Mouse (Mus musculus): ENCODE data around the gene Bnc1. TPM values are rescaled to one million over a fixed set of nuclear protein-coding genes. Genes with fewer than 3 reads are reported as not detected.
A peak's percentile ranks its signal among the peaks of the same experiment; 100 is the strongest.

Gene Bnc1
- total RNA-seq (2015) (not detected in 2 replicates), total RNA-seq (2017) (not detected in 2 replicates)

- no peak for ATAC-seq (replicated peaks; ENCODE audit: poor library complexity)
Measured at GRCm38 (mm10) chr7:81992131-81993061, at the start of gene Bnc1. Gene Bnc1, minus strand, starts transcription at chr7:81992292.

- no peak for ATAC-seq (replicated peaks; ENCODE audit: poor library complexity)
Measured at GRCm38 (mm10) chr7:82033347-82033746, 41.3 kb upstream of the Bnc1 start.

- ATAC-seq (replicated peaks; ENCODE audit: poor library complexity) = no peak
Measured at GRCm38 (mm10) chr7:82029666-82030065, 37.6 kb upstream of the Bnc1 start.

- ATAC-seq (replicated peaks; ENCODE audit: poor library complexity) = 0 out of 2 replicates have a peak, but pooled peaks have one; percentile 20
Measured at GRCm38 (mm10) chr7:82025802-82026201, 33.7 kb upstream of the Bnc1 start.

- no peak for ATAC-seq (replicated peaks; ENCODE audit: poor library complexity)
Measured at GRCm38 (mm10) chr7:82023676-82024075, 31.6 kb upstream of the Bnc1 start.

- no peak for ATAC-seq (replicated peaks; ENCODE audit: poor library complexity)
Measured at GRCm38 (mm10) chr7:82022404-82022803, 30.3 kb upstream of the Bnc1 start.

GRCm38 (mm10) chr7:82018031-82018430, 25.9 kb upstream of the Bnc1 start:
- no peak for ATAC-seq (replicated peaks; ENCODE audit: poor library complexity)

GRCm38 (mm10) chr7:82016751-82017710, 24.9 kb upstream of the Bnc1 start:
- no peak for ATAC-seq (replicated peaks; ENCODE audit: poor library complexity)

GRCm38 (mm10) chr7:82012472-82012871, 20.4 kb upstream of the Bnc1 start:
- ATAC-seq (replicated peaks; ENCODE audit: poor library complexity) = no peak

GRCm38 (mm10) chr7:82011534-82012401, 19.7 kb upstream of the Bnc1 start:
- no peak for ATAC-seq (replicated peaks; ENCODE audit: poor library complexity)

- no peak for ATAC-seq (replicated peaks; ENCODE audit: poor library complexity)
Measured at GRCm38 (mm10) chr7:82007151-82007550, 15.1 kb upstream of the Bnc1 start.

GRCm38 (mm10) chr7:82004228-82004627, 12.1 kb upstream of the Bnc1 start:
- no peak for ATAC-seq (replicated peaks; ENCODE audit: poor library complexity)

- no peak for ATAC-seq (replicated peaks; ENCODE audit: poor library complexity)
Measured at GRCm38 (mm10) chr7:81999816-82000215, 7.7 kb upstream of the Bnc1 start.

- ATAC-seq (replicated peaks; ENCODE audit: poor library complexity) = no peak
Measured at GRCm38 (mm10) chr7:81999372-81999771, 7.3 kb upstream of the Bnc1 start.

GRCm38 (mm10) chr7:81995975-81996374, 3.9 kb upstream of the Bnc1 start:
- no peak for ATAC-seq (replicated peaks; ENCODE audit: poor library complexity)

GRCm38 (mm10) chr7:81995126-81995525, 3.0 kb upstream of the Bnc1 start:
- no peak for ATAC-seq (replicated peaks; ENCODE audit: poor library complexity)

- no peak for ATAC-seq (replicated peaks; ENCODE audit: poor library complexity)
Measured at GRCm38 (mm10) chr7:81993140-81993539, 1.0 kb upstream of the Bnc1 start.

GRCm38 (mm10) chr7:81991611-81992061, 456 bp downstream of the Bnc1 start:
- ATAC-seq (replicated peaks; ENCODE audit: poor library complexity) = 0 out of 2 replicates have a peak, but pooled peaks have one; percentile 23

GRCm38 (mm10) chr7:81991116-81991515, 976 bp downstream of the Bnc1 start:
- ATAC-seq (replicated peaks; ENCODE audit: poor library complexity) = no peak

GRCm38 (mm10) chr7:81983651-81984050, 8.4 kb downstream of the Bnc1 start:
- no peak for ATAC-seq (replicated peaks; ENCODE audit: poor library complexity)

All from megakaryocyte progenitor cell, adult 5-6 weeks (primary cell).